Mouse (Mus musculus) thymus, adult 2 months (tissue): ENCODE measurements around the gene Dgkg. TPM values are rescaled to one million over a fixed set of nuclear protein-coding genes. Genes with fewer than 3 reads are reported as not detected.

Experiments used
- DNase-seq: peaks from one replicate; pipeline ENCODE4 v3.0.0; 2021
- H3K27ac ChIP-seq: fragments of 200-500 bp; 2 replicates; pipeline ENCODE4 v1.5.1; 2012; ENCODE audit warnings: low read length, control low read depth; ENCODE audit not compliant: control insufficient read depth, insufficient read depth
- H3K27me3 ChIP-seq: fragments of 200-500 bp; 2 replicates; pipeline ENCODE4 v1.6.1; 2012; ENCODE audit warnings: mild to moderate bottlenecking, low read length, moderate library complexity, mixed read lengths; ENCODE audit not compliant: control insufficient read depth, insufficient read depth
- H3K36me3 ChIP-seq: fragments of 200-500 bp; 2 replicates; pipeline ENCODE4 v1.6.1; 2012; ENCODE audit warnings: mild to moderate bottlenecking, low read length, moderate library complexity; ENCODE audit not compliant: control insufficient read depth, insufficient read depth
- H3K4me1 ChIP-seq: fragments of 200-500 bp; replicated peaks from 2 replicates; pipeline ENCODE4 v1.6.1; 2012; ENCODE audit warnings: low read length; ENCODE audit not compliant: control insufficient read depth, insufficient read depth
- H3K4me3 ChIP-seq: fragments of 200-500 bp; 2 replicates; pipeline ENCODE4 v1.5.1; 2012; ENCODE audit warnings: mild to moderate bottlenecking, low read length, control low read depth, moderate library complexity; ENCODE audit not compliant: control insufficient read depth, insufficient read depth
- CTCF ChIP-seq: fragments of 200-500 bp; IDR thresholded peaks from 2 replicates; pipeline ENCODE4 v1.5.1; 2012; ENCODE audit warnings: mild to moderate bottlenecking, control low read depth, low read length, moderate library complexity, borderline replicate concordance; ENCODE audit not compliant: control insufficient read depth, poor library complexity, insufficient read depth; ENCODE audit errors: extremely low read depth
- POLR2A ChIP-seq: fragments of 200-500 bp; IDR thresholded peaks from 2 replicates; pipeline ENCODE4 v1.6.1; 2012; ENCODE audit warnings: mild to moderate bottlenecking, low read length, control low read depth, moderate library complexity; ENCODE audit not compliant: control insufficient read depth, poor library complexity, insufficient read depth; ENCODE audit errors: extremely low read depth
- WGBS: fragments of 180-500 bp; shearing (Covaris S2); methylation state at CpG from one replicate; pipeline ENCODE4 v1.1.7; 2018; 5-methylcytosine and 5-hydroxymethylcytosine counted together
- polyA plus RNA-seq: library from polyadenylated mRNA; depleted of rRNA; stranded (reverse); fragments of >200 nt; gene quantifications from 2 replicates; pipeline ENCODE4 v1.2.3, GENCODE M21; 2012

The Dgkg gene
- polyA plus RNA-seq, 1 experiment, result 8.1 TPM

DNA sequence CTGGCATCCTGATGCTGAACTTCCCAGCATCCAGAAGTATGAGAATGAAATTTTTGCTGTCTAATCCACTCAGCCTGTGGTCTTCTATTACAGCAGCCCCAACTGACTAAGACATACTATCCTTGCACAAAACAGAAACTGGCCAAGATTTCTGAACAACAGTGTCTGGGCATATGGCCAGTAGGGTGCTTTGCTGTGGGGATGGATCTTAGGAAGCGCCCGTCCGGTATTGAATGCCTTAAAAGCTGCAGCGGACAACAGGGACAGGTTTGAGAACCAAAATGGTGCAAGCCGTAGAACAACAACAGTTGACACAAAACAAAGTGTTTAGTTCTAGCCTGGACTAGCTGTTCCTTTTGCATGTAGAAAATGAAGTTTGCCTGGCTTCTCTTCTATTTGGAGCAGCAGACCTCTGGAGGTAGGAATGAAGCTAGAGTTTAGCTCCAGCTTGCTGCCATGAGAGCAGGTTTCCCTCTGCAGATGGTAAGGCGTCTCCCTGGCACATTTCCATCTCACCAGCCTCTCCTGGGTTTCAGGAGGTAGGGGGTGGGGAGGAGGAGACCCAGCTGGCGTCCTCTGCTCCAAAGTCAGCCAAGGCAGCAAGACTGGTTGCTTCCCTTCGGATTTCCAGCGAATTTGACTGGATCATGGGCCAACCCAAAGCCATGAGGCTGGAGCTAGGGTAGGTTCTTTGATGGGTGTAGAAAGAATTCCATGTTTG lies 165.4 kb downstream of the Dgkg start:
- Histone ChIP-seq H3K27ac (no peak overlapping the region), H3K27me3 (no peaks in the 10 kb centered on the region), H3K4me1 (peaks cover 6% of the 10 kb centered on the region; the same call in 1 of the 2 replicates), H3K36me3 (no peaks in the 10 kb centered on the region), H3K4me3 (no peak overlapping the region)
- WGBS, result 96% methylated on average over 9 of the region's 9 CpGs
- no peak for TF ChIP-seq CTCF
- no peak for TF ChIP-seq POLR2A
- DNase-seq, result no peak

DNA sequence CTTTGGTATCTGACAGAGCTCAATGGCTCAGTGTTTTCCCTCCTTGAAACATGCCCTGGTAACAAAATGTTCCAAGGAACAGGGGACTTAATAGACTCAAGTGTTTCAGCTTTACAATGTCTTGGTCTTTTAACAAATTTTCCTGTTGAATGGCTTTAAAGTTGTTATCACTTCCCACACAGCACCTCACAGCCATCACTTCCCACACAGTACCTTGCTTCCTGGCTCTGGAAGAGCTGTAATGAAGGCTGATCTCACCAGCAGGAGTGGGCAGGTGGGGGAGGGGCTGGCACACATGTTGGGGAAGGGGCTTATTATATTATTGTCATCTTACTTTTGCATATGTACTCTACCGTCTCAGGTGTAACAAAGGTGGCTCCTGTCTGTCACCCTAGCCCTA lies 173.1 kb downstream of the Dgkg start:
- WGBS, result 100% methylated on average over 1 of the region's 1 CpGs
- Histone ChIP-seq H3K27me3 (no peaks in the 10 kb centered on the region), H3K27ac (no peak overlapping the region), H3K36me3 (no peaks in the 10 kb centered on the region), H3K4me1 (no peaks in the 10 kb centered on the region), H3K4me3 (no peak overlapping the region)
- TF ChIP-seq CTCF (no peak), POLR2A (no peak)
- DNase-seq, result no peak

GRCm38 (mm10) chr16:22479322-22479721 lies 177.7 kb downstream of the Dgkg start:
- 28% methylated on average over 8 of the region's 8 CpGs for WGBS
- no peak for TF ChIP-seq CTCF
- TF ChIP-seq POLR2A, result no peak
- DNase-seq, result no peak
- H3K27me3 ChIP-seq, result no peaks in the 10 kb centered on the region
- no peak overlapping the region for H3K27ac ChIP-seq
- H3K36me3 ChIP-seq, result no peaks in the 10 kb centered on the region
- H3K4me1 ChIP-seq, result no peaks in the 10 kb centered on the region
- no peak overlapping the region for H3K4me3 ChIP-seq

DNA sequence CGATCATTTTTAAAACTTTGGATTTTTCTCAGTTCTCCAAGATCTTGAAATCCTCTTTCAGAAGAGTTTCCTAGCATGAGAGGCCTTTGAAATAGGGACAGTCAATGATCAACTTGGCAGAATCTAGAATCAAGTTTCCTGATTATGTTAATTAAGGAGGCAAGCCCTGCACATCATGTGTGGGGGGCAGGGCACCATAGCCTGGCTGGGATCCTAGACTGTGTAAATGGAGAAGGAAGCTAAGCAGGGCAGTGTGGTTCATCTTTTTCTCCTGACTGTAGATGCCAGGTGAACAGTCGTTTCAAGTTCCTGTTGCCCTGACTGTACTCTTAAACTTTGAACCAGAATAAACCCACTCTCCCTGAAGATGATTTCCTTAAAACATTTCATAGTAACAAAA lies 185.3 kb downstream of the Dgkg start:
- TF ChIP-seq POLR2A, result no peak
- no peak for TF ChIP-seq CTCF
- WGBS, result 61% methylated on average over 2 of the region's 2 CpGs

GRCm38 (mm10) chr16:22469385-22469784 lies 187.6 kb downstream of the Dgkg start:
- Histone ChIP-seq H3K27me3 (no peaks in the 10 kb centered on the region), H3K36me3 (no peaks in the 10 kb centered on the region), H3K4me1 (peaks cover 23% of the 10 kb centered on the region), H3K4me3 (no peak overlapping the region), H3K27ac (no peak overlapping the region)
- WGBS, result 66% methylated on average over 11 of the region's 11 CpGs
- DNase-seq, result no peak
- TF ChIP-seq POLR2A (no peak), CTCF (no peak)

More for the DNA sequence above, 185.3 kb downstream of the Dgkg start:
- Histone ChIP-seq H3K27ac (no peak overlapping the region), H3K4me3 (no peak overlapping the region), H3K36me3 (no peaks in the 10 kb centered on the region), H3K4me1 (peaks cover 17% of the 10 kb centered on the region), H3K27me3 (no peaks in the 10 kb centered on the region)
- no peak for DNase-seq

GRCm38 (mm10) chr16:22467111-22467510 lies 189.9 kb downstream of the Dgkg start:
- H3K4me1 ChIP-seq, result peaks cover 24% of the 10 kb centered on the region
- no peak overlapping the region for H3K4me3 ChIP-seq
- TF ChIP-seq POLR2A (no peak), CTCF (no peak)
- 96% methylated on average over 2 of the region's 2 CpGs for WGBS
- H3K36me3 ChIP-seq, result no peaks in the 10 kb centered on the region
- H3K27ac ChIP-seq, result no peak overlapping the region
- no peak for DNase-seq
- H3K27me3 ChIP-seq, result no peaks in the 10 kb centered on the region
